ENCODE assay signal across 8 mouse cellular contexts in the genomic region with DNA sequence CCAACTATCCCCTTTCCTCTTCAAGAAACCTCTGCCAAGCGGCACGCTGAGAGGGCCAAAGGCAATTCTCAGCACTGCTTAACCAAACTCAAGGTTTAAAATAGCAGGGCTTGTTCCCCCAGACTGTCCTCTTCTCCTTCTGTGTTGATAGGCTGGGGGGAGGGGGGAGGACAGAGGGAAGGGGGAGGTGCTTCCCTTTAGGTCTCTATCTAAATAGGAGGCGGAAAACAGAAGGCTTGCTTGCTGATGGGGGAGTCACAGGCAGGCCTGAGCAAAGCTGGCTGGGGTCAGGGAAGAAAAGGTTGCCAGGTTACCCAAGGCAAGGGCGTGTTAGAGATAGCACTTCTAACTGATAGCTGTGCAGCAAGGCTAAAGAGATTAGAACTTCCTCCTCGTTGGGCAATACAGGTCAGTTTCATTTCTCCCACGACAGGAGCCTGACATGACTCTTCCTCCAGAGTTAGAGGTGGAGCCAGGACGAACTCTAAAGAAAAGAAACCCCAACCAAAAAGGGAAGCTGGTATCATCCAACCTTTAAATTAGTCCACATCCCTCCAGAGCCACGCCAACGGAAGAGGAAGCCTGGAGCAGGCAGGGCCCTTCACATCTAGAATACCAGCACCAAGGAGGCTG. TPM values are rescaled to one million over a fixed set of nuclear protein-coding genes. Genes with fewer than 3 reads are reported as not detected.
DNase-seq lines count a peak whose midpoint lies in the region; ATAC-seq and TF ChIP-seq lines count a peak whose summit lies in the region.

No protein-coding gene starts in this region.

- no peak for TF ChIP-seq EP300 in CH12.LX (IDR thresholded peaks at IDR 0.05; ENCODE audit: low read length)

- in situ Hi-C loops in CH12.LX (cut with MboI; ENCODE audit: low pct_ligation_motif_present, low pct_unique_long_range_greater_than_20kb, low sequenced_read_pairs) = no loop called here

- H3K4me1 ChIP-seq in CH12.LX (ENCODE audit: control insufficient read depth in 1 of 2, insufficient read depth in 2 of 2) = peaks cover 26 to 81% of the 10 kb centered on the region in 2 experiments
- H3K4me1 ChIP-seq in heart, embryonic 12.5 days (replicated peaks) = peaks cover 67% of the 10 kb centered on the region
- H3K4me1 ChIP-seq in midbrain, embryonic 11.5 days (ENCODE audit: control insufficient read depth, insufficient read depth, low read length) = no peaks in the 10 kb centered on the region
- no peaks in the 10 kb centered on the region for H3K4me1 ChIP-seq in midbrain, embryonic 14.5 days (ENCODE audit: control insufficient read depth, insufficient read depth, low read length)

- H3K36me3 ChIP-seq in CH12.LX (replicated peaks in 1 of 2; ENCODE audit: control insufficient read depth in 1 of 2, insufficient read depth in 1 of 2, low read length in 1 of 2) = peaks cover 13 to 62% of the 10 kb centered on the region in 2 experiments
- peaks cover 11% of the 10 kb centered on the region for H3K36me3 ChIP-seq in heart, embryonic 12.5 days
- no peaks in the 10 kb centered on the region; the same call in 1 of the 2 replicates for H3K36me3 ChIP-seq in midbrain, embryonic 11.5 days (ENCODE audit: control insufficient read depth, insufficient read depth, low read length)
- H3K36me3 ChIP-seq in midbrain, embryonic 14.5 days (ENCODE audit: control insufficient read depth, insufficient read depth, low read length) = no peaks in the 10 kb centered on the region

- peak overlapping the region; percentile 58 for H3K9ac ChIP-seq in CH12.LX (ENCODE audit: insufficient read depth, low read depth)
- H3K9ac ChIP-seq in heart, embryonic 12.5 days = peak overlapping the region; percentile 45; the same call in 1 of the 2 replicates
- H3K9ac ChIP-seq in midbrain, embryonic 11.5 days (ENCODE audit: low read length) = no peak overlapping the region
- no peak overlapping the region for H3K9ac ChIP-seq in midbrain, embryonic 14.5 days (replicated peaks; ENCODE audit: low read length)

- peak overlapping the region; percentile 60 for H3K4me2 ChIP-seq in CH12.LX (ENCODE audit: insufficient read depth, low read depth, poor library complexity, severe bottlenecking)
- H3K4me2 ChIP-seq in heart, embryonic 12.5 days = peak overlapping the region; percentile 57
- no peak overlapping the region for H3K4me2 ChIP-seq in midbrain, embryonic 11.5 days
- no peak overlapping the region for H3K4me2 ChIP-seq in midbrain, embryonic 14.5 days (ENCODE audit: low read length)

- H3K27me3 ChIP-seq in CH12.LX (replicated peaks) = no peaks in the 10 kb centered on the region
- no peaks in the 10 kb centered on the region for H3K27me3 ChIP-seq in heart, embryonic 12.5 days (replicated peaks)
- no peaks in the 10 kb centered on the region for H3K27me3 ChIP-seq in midbrain, embryonic 11.5 days (ENCODE audit: control insufficient read depth, insufficient read depth, low read length)
- H3K27me3 ChIP-seq in midbrain, embryonic 14.5 days (ENCODE audit: control insufficient read depth, insufficient read depth, low read length) = no peaks in the 10 kb centered on the region

- no peaks in the 10 kb centered on the region for H3K9me3 ChIP-seq in CH12.LX (replicated peaks; ENCODE audit: low read length)
- no peaks in the 10 kb centered on the region for H3K9me3 ChIP-seq in heart, embryonic 12.5 days (replicated peaks)
- H3K9me3 ChIP-seq in midbrain, embryonic 11.5 days (ENCODE audit: control insufficient read depth, low read length) = no peaks in the 10 kb centered on the region
- H3K9me3 ChIP-seq in midbrain, embryonic 14.5 days (ENCODE audit: control insufficient read depth, low read length) = no peaks in the 10 kb centered on the region

- dilution Hi-C loops in CH12.LX (cut with MboI; ENCODE audit: extremely low pct_ligation_motif_present, extremely low pct_unique_long_range_greater_than_20kb, low sequenced_read_pairs) = no loop called here

- WGBS in heart, embryonic 12.5 days = 3% methylated on average over 9 of the region's 9 CpGs
- WGBS in midbrain, embryonic 11.5 days = 43% methylated on average over 9 of the region's 9 CpGs
- 44% methylated on average over 9 of the region's 9 CpGs for WGBS in midbrain, embryonic 14.5 days

- peak overlapping the region; percentile 9 to 24 (median 13) for H3K4me3 ChIP-seq in CH12.LX (replicated peaks in 1 of 3; ENCODE audit: low read depth in 2 of 3, low read length in 2 of 3, poor library complexity in 1 of 3)
- peak overlapping the region; percentile 17; the same call in 1 of the 2 replicates for H3K4me3 ChIP-seq in heart, embryonic 12.5 days
- H3K4me3 ChIP-seq in midbrain, embryonic 11.5 days (ENCODE audit: low read depth, low read length) = no peak overlapping the region
- no peak overlapping the region for H3K4me3 ChIP-seq in midbrain, embryonic 14.5 days (replicated peaks; ENCODE audit: low read depth, low read length)

- TF ChIP-seq RAD21 in CH12.LX (IDR thresholded peaks at IDR 0.05; ENCODE audit: low read depth, low read length) = no peak

- peak overlapping the region; percentile 88 for H3K27ac ChIP-seq in CH12.LX (ENCODE audit: insufficient read depth, low read depth)
- H3K27ac ChIP-seq in heart, embryonic 12.5 days (ENCODE audit: poor library complexity, severe bottlenecking) = peak overlapping the region; percentile 98
- H3K27ac ChIP-seq in midbrain, embryonic 11.5 days (ENCODE audit: low read depth, low read length) = no peak overlapping the region
- H3K27ac ChIP-seq in midbrain, embryonic 14.5 days (replicated peaks; ENCODE audit: low read depth, low read length) = no peak overlapping the region

- DNase-seq in heart, adult 18-20 months = peak; percentile 68 to 69
- no peak for DNase-seq in heart, adult 8-10 months (ENCODE audit: low spot score)
- peak; percentile 71 for DNase-seq in CH12.LX (ENCODE audit: extremely low read depth)
- DNase-seq in lung, postnatal 4 days = peak; percentile 29 to 45
- no peak for DNase-seq in midbrain, embryonic 11.5 days (ENCODE audit: low spot score, missing footprints)
- no peak for DNase-seq in adrenal gland, postnatal 14 days
- DNase-seq in midbrain, embryonic 14.5 days = no peak

- TF ChIP-seq CTCF in CH12.LX (conservative IDR thresholded peaks at IDR 0.05 in 1 of 2, IDR thresholded peaks at IDR 0.05 in 1 of 2; ENCODE audit: low read depth in 2 of 2, low read length in 2 of 2) = no peak

- no peak for TF ChIP-seq POLR2A in CH12.LX (IDR thresholded peaks at IDR 0.05; ENCODE audit: low read depth, low read length)

- ATAC-seq in heart, embryonic 12.5 days (ENCODE audit: insufficient number of reproducible peaks, low FRiP score) = peak; percentile 75
- no peak for ATAC-seq in midbrain, embryonic 11.5 days (ENCODE audit: low FRiP score)
- ATAC-seq in midbrain, embryonic 14.5 days (ENCODE audit: low FRiP score, low TSS enrichment) = no peak

- peaks cover 98% of the 10 kb centered on the region for H3K79me2 ChIP-seq in CH12.LX (replicated peaks; ENCODE audit: control insufficient read depth, extremely low read depth, insufficient read depth, poor library complexity, severe bottlenecking)

TF ChIP-seq in CH12.LX, 34 proteins besides CTCF, POLR2A, EP300 and RAD21:
- peak; percentile 79 for TF ChIP-seq CHD2 (IDR thresholded peaks at IDR 0.05; ENCODE audit: low read length)
- TF ChIP-seq CHD1 (IDR thresholded peaks at IDR 0.05; ENCODE audit: low read depth, low read length) = peak; percentile 72
- 0 out of 2 replicates have a peak, but pooled peaks have one; percentile 45 for TF ChIP-seq IRF4 (IDR thresholded peaks at IDR 0.05; ENCODE audit: low read depth, low read length)
- no peak for TF ChIP-seq MAFK (IDR thresholded peaks at IDR 0.05; ENCODE audit: insufficient replicate concordance, low read length)
- no peak for TF ChIP-seq ZC3H11A (IDR thresholded peaks at IDR 0.05; ENCODE audit: low read depth, low read length)
- TF ChIP-seq MYC (IDR thresholded peaks at IDR 0.05; ENCODE audit: low read depth, low read length) = 0 out of 2 replicates have a peak, but pooled peaks have one; percentile 43
- 0 out of 2 replicates have a peak, but pooled peaks have one; percentile 35 for TF ChIP-seq TCF12 (IDR thresholded peaks at IDR 0.05; ENCODE audit: low read depth, low read length)
- TF ChIP-seq MEF2A (IDR thresholded peaks at IDR 0.05; ENCODE audit: borderline replicate concordance, low read depth, low read length) = peak; percentile 52
- 0 out of 2 replicates have a peak, but pooled peaks have one; percentile 10 for TF ChIP-seq ZMIZ1 (IDR thresholded peaks at IDR 0.05; ENCODE audit: low read depth, low read length)
- TF ChIP-seq ELF1 (IDR thresholded peaks at IDR 0.05; ENCODE audit: low read depth, low read length) = peak; percentile 32; the same call in 1 of the 2 replicates
- no peak for TF ChIP-seq USF1 (IDR thresholded peaks at IDR 0.05; ENCODE audit: low read depth, low read length)

RNA-seq across cellular contexts. Expression of a gene that starts 10.3 kb away (rescaled TPM):
- total RNA-seq in heart, adult 18-20 months (2021) = 100 to 1,000 TPM; 338 to 357 TPM
- 100 to 1,000 TPM; 393 to 406 (median 396) TPM for total RNA-seq in heart, adult 8-10 months (2022)
- total RNA-seq in CH12.LX (2012; rRNA removed) = 127 and 149 TPM in 2 replicates
- total RNA-seq in CH12.LX (2014; rRNA removed) = 56.0 and 64.2 TPM in 2 replicates
- 68.4 and 75.3 TPM in 2 replicates for polyA plus RNA-seq in CH12.LX (2012; ENCODE audit: insufficient read length, low read depth)
- polyA plus RNA-seq in heart, embryonic 12.5 days (2016; fragmentation: Nextera tagmentation; extraction: Ambion mirVana) = 35.0 and 35.2 TPM in 2 replicates
- polyA plus RNA-seq in midbrain, embryonic 11.5 days (2014; fragmentation: Nextera tagmentation; extraction: Ambion mirVana) = 16.3 and 16.8 TPM in 2 replicates
- 123 and 126 TPM in 2 replicates for total RNA-seq in adrenal gland, postnatal 14 days (2021)
- polyA plus RNA-seq in midbrain, embryonic 14.5 days (2014; fragmentation: Nextera tagmentation; extraction: Ambion mirVana) = 2.4 and 4.0 TPM in 2 replicates

RNA-seq across cellular contexts. Expression of a gene that starts 58.8 kb away (rescaled TPM):
- total RNA-seq in heart, adult 18-20 months (2021) = 10 to 100 TPM; 20.2 to 20.3 TPM
- total RNA-seq in heart, adult 8-10 months (2022) = 10 to 100 TPM; 15.0 to 19.2 (median 17.6) TPM
- total RNA-seq in CH12.LX (2012; rRNA removed) = 49.7 and 59.1 TPM in 2 replicates
- 178 and 184 TPM in 2 replicates for total RNA-seq in CH12.LX (2014; rRNA removed)
- polyA plus RNA-seq in CH12.LX (2012; ENCODE audit: insufficient read length, low read depth) = 79.8 and 88.8 TPM in 2 replicates
- polyA plus RNA-seq in heart, embryonic 12.5 days (2016; fragmentation: Nextera tagmentation; extraction: Ambion mirVana) = 106 and 112 TPM in 2 replicates
- 107 and 111 TPM in 2 replicates for polyA plus RNA-seq in midbrain, embryonic 11.5 days (2014; fragmentation: Nextera tagmentation; extraction: Ambion mirVana)
- total RNA-seq in adrenal gland, postnatal 14 days (2021) = 39.5 and 42.3 TPM in 2 replicates
- polyA plus RNA-seq in midbrain, embryonic 14.5 days (2014; fragmentation: Nextera tagmentation; extraction: Ambion mirVana) = 119 and 134 TPM in 2 replicates

Comparison
In these comparisons a context has a peak if more than half of its experiments do, and no peak if none do; other contexts are left out.
1. DNase-seq: peak in heart, adult 18-20 months (2 of 2), CH12.LX (single experiment) and lung, postnatal 4 days (2 of 2); none in heart, adult 8-10 months (single experiment), midbrain, embryonic 11.5 days (single experiment), adrenal gland, postnatal 14 days (single experiment) and midbrain, embryonic 14.5 days (single experiment).
2. H3K27ac ChIP-seq: peak in CH12.LX (single experiment) and heart, embryonic 12.5 days (single experiment); none in midbrain, embryonic 11.5 days (single experiment) and midbrain, embryonic 14.5 days (single experiment).
3. H3K4me2 ChIP-seq: peak in CH12.LX (single experiment) and heart, embryonic 12.5 days (single experiment); none in midbrain, embryonic 11.5 days (single experiment) and midbrain, embryonic 14.5 days (single experiment).
4. H3K4me3 ChIP-seq: peak in CH12.LX (3 of 3) and heart, embryonic 12.5 days (single experiment); none in midbrain, embryonic 11.5 days (single experiment) and midbrain, embryonic 14.5 days (single experiment).
5. H3K9ac ChIP-seq: peak in CH12.LX (single experiment) and heart, embryonic 12.5 days (single experiment); none in midbrain, embryonic 11.5 days (single experiment) and midbrain, embryonic 14.5 days (single experiment).